Mouse (Mus musculus) kidney, adult 2 months (tissue): ENCODE results near the gene Camk2g.

ENCODE experiments used
- CTCF ChIP-seq: fragments of 200-500 bp; conservative IDR thresholded peaks from 2 replicates; pipeline ENCODE4 v1.5.1; 2011; ENCODE audit warnings: low read depth, mild to moderate bottlenecking, control low read depth, low read length, moderate library complexity, mixed read lengths; ENCODE audit not compliant: insufficient read depth, insufficient read length
- POLR2A ChIP-seq: fragments of 200-500 bp; IDR thresholded peaks from one replicate; pipeline ENCODE4 v1.6.1; 2011; ENCODE audit warnings: low read depth, low read length, control low read depth

GRCm38 (mm10) chr14:20806116-20806840, 12.4 kb upstream of the Camk2g start:
- no peak for TF ChIP-seq POLR2A
- no peak for TF ChIP-seq CTCF
